Mouse (Mus musculus) hindbrain, postnatal 0 days (tissue): ENCODE measurements around the gene Dlgap1. TPM values are rescaled to one million over a fixed set of nuclear protein-coding genes. Genes with fewer than 3 reads are reported as not detected.

Experiments used
- ATAC-seq: fragments of 200-750 bp; cut with Nextera tagmentation; 2 replicates; pipeline ENCODE4 v1.8.0; 2017; ENCODE audit warnings: mild to moderate bottlenecking, moderate TSS enrichment, moderate library complexity
- DNase-seq: peaks from one replicate; pipeline ENCODE4 v3.0.0-alpha.2; 2015; ENCODE audit warnings: low spot score
- H3K27ac ChIP-seq: fragments of 300-500 bp; sonication (generic); 2 replicates; pipeline ENCODE4 v1.5.1; 2014; ENCODE audit warnings: mild to moderate bottlenecking
- H3K27me3 ChIP-seq: fragments of 300-500 bp; sonication (generic); 2 replicates; pipeline ENCODE4 v1.6.1; 2014; ENCODE audit warnings: low read length, mixed read lengths; ENCODE audit not compliant: insufficient read depth
- H3K36me3 ChIP-seq: fragments of 300-500 bp; sonication (generic); 2 replicates; pipeline ENCODE4 v1.6.1; 2014; ENCODE audit warnings: low read length, mixed read lengths; ENCODE audit not compliant: insufficient read depth
- H3K4me1 ChIP-seq: fragments of 300-500 bp; sonication (generic); 2 replicates; pipeline ENCODE4 v1.6.1; 2014; ENCODE audit warnings: antibody characterized with exemption, low read length, mixed read lengths; ENCODE audit not compliant: insufficient read depth
- H3K4me2 ChIP-seq: fragments of 300-500 bp; sonication (generic); 2 replicates; pipeline ENCODE4 v1.6.1; 2014; ENCODE audit warnings: low read depth, mild to moderate bottlenecking, low read length, moderate library complexity, mixed read lengths
- H3K4me3 ChIP-seq: fragments of 300-500 bp; sonication (generic); 2 replicates; pipeline ENCODE4 v1.5.1; 2014; ENCODE audit warnings: low read length
- H3K9ac ChIP-seq: fragments of 300-500 bp; sonication (generic); replicated peaks from 2 replicates; pipeline ENCODE4 v1.6.1; 2014; ENCODE audit warnings: mild to moderate bottlenecking, low read length, moderate library complexity, mixed read lengths
- H3K9me3 ChIP-seq: fragments of 300-500 bp; sonication (generic); 2 replicates; pipeline ENCODE4 v1.6.1; 2016; ENCODE audit warnings: low read length, mixed read lengths
- CTCF ChIP-seq: IDR thresholded peaks from 2 replicates; pipeline ENCODE4 v1.5.1; 2016; ENCODE audit warnings: antibody characterized with exemption, control low read depth, low read depth
- WGBS: fragments of 180-500 bp; shearing (Covaris S2); extraction: QIAGEN DNeasy Blood & Tissue Kit; methylation state at CpG from one replicate; pipeline ENCODE4 v1.1.7; 2014; 5-methylcytosine and 5-hydroxymethylcytosine counted together
- polyA plus RNA-seq: library from polyadenylated mRNA; unstranded; fragments of >200 nt; fragmentation: Nextera tagmentation; extraction: Ambion mirVana; gene quantifications from 2 replicates; pipeline ENCODE4 v1.2.1, GENCODE M21; 2015
- total RNA-seq: library from RNA; depleted of rRNA; stranded (reverse); fragments of >200 nt; gene quantifications from 2 replicates; pipeline ENCODE4 v1.2.3, GENCODE M21; 2014

The Dlgap1 gene
- total and polyA plus RNA-seq, 2 experiments from 2014 or later, result 33.8 to 117 TPM

DNA sequence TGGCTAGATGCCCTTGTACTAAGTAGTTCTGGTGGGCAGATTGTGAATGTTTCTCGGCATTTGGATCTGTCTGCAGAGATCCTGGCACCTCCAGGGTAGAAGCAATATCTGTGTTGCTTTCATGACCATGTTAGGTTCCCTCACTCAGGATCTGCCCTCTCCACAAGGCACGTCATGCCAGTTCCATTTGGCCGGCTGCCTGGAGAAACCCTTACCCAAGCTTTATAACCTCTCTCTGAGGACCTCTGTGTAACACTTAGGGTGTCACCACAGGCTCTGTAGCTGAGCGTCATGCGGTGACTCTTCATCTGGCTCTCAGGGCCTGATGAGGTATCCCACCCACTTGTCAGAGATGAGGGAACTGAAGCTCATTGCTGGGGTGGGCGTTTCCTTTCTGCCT is 353.1 kb downstream of the Dlgap1 start:
- 88% methylated on average over 6 of the region's 6 CpGs for WGBS

DNA sequence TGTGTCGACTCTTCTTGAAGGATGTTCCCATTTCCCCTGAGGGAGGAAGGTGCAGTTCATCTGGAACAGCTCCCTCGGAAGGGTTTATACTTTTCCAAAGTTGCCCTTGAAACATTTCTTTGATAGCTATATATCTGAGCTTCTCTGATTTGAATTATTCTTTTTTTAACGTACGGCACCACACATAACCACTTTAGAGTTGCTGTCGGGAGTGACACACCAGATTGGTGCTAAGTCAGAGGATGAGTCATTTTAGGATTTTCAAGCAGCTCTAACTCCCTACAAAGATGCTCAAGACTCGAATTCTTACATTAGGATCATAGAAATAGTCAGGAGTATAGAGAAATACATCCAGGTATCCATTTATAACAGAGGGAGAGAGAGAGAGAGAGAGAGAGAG is 364.6 kb downstream of the Dlgap1 start:
- H3K9me3 ChIP-seq, result no peaks in the 10 kb centered on the region
- DNase-seq, result no peak
- 74% methylated on average over 6 of the region's 6 CpGs for WGBS
- no peak overlapping the region for H3K4me3 ChIP-seq
- H3K4me2 ChIP-seq, result no peak overlapping the region
- TF ChIP-seq CTCF, result no peak
- H3K27me3 ChIP-seq, result no peaks in the 10 kb centered on the region
- ATAC-seq, result no peak
- no peaks in the 10 kb centered on the region for H3K36me3 ChIP-seq
- H3K27ac ChIP-seq, result no peak overlapping the region
- no peaks in the 10 kb centered on the region for H3K4me1 ChIP-seq
- H3K9ac ChIP-seq, result no peak overlapping the region

More for the DNA sequence above, 353.1 kb downstream of the Dlgap1 start:
- Histone ChIP-seq H3K36me3 (no peaks in the 10 kb centered on the region), H3K9me3 (no peaks in the 10 kb centered on the region), H3K9ac (no peak overlapping the region), H3K4me3 (no peak overlapping the region), H3K4me2 (no peak overlapping the region), H3K27ac (no peak overlapping the region), H3K27me3 (no peaks in the 10 kb centered on the region), H3K4me1 (no peaks in the 10 kb centered on the region)
- DNase-seq (no peak), ATAC-seq (no peak)
- TF ChIP-seq CTCF, result no peak

DNA sequence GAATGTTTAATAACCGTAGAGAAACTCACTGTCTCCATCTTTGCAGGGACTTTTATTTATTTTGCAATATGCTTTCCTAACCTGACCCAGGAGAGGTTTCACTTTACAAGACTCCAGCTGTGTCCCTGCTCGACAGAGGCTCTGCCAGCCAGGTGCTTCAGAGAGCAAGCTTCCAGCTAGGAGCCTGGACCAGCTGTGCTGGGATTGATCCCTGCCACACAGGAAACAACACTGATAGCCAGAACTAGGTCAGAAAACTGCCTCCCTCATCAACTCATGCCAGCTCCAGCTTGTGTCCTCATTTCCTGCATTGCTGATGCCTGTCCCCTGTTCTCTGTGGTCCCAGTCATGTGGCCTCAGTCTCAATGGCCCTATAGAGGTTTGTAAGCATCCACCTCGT is 365.3 kb downstream of the Dlgap1 start:
- Histone ChIP-seq H3K27ac (peak overlapping the region; percentile 15; the same call in 1 of the 2 replicates), H3K4me2 (no peak overlapping the region), H3K36me3 (no peaks in the 10 kb centered on the region), H3K9ac (no peak overlapping the region), H3K27me3 (no peaks in the 10 kb centered on the region), H3K4me1 (no peaks in the 10 kb centered on the region), H3K4me3 (no peak overlapping the region), H3K9me3 (no peaks in the 10 kb centered on the region)
- WGBS, result 40% methylated on average over 3 of the region's 3 CpGs
- peak; percentile 53; the same call in 1 of the 2 replicates for ATAC-seq
- DNase-seq, result peak; percentile 16
- no peak for TF ChIP-seq CTCF

DNA sequence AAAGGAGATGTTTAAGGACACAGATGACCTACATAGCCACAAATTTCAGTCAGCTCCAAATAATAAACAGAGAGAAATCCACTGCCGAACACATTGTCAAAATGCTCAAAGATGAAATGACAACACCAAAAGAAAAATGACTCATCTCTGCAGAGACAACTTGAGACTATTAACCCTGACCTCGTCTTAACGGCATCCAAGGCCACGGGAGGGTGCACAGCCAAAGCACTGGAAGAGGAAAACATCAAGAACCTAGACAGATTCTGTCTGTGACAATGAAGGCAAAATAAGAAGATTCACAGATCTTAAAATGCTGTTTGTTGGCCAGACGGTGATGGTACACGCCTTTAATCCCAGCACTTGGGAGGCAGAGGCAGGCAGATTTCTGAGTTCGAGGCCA is 370.9 kb downstream of the Dlgap1 start:
- 92% methylated on average over 7 of the region's 7 CpGs for WGBS
- H3K4me1 ChIP-seq, result 0 out of 2 replicates have a peak, but pooled peaks cover 2% of the 10 kb centered on the region
- no peak overlapping the region for H3K4me3 ChIP-seq
- no peak for ATAC-seq
- no peaks in the 10 kb centered on the region for H3K9me3 ChIP-seq
- H3K36me3 ChIP-seq, result no peaks in the 10 kb centered on the region
- H3K9ac ChIP-seq, result no peak overlapping the region
- H3K27ac ChIP-seq, result no peak overlapping the region
- no peak for DNase-seq
- TF ChIP-seq CTCF, result no peak
- no peak overlapping the region for H3K4me2 ChIP-seq
- H3K27me3 ChIP-seq, result no peaks in the 10 kb centered on the region

DNA sequence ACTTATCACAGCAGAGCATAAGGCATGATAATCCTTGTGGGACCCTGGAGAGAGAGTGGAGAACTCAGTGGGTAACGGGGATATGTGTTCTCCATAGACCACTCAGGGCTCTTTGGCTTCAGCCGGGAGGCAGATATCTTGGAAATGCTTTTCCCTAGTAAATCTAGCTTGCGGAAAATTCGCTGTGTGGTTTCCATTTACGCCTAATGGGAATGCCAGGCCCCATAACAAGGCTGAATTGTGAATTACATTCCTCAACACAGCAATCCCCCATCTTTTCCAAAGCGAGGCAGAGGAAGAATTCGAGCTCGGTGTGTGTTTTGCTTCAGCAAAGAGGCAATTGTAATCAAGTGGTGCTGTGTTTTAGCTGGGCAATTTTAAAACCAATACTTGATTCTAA is 372.4 kb downstream of the Dlgap1 start:
- Histone ChIP-seq H3K36me3 (no peaks in the 10 kb centered on the region), H3K9ac (no peak overlapping the region), H3K4me2 (no peak overlapping the region), H3K4me1 (0 out of 2 replicates have a peak, but pooled peaks cover 2% of the 10 kb centered on the region), H3K27me3 (no peaks in the 10 kb centered on the region), H3K27ac (no peak overlapping the region), H3K9me3 (no peaks in the 10 kb centered on the region), H3K4me3 (no peak overlapping the region)
- TF ChIP-seq CTCF, result no peak
- no peak for ATAC-seq
- 66% methylated on average over 8 of the region's 8 CpGs for WGBS
- DNase-seq, result peak; percentile 6

DNA sequence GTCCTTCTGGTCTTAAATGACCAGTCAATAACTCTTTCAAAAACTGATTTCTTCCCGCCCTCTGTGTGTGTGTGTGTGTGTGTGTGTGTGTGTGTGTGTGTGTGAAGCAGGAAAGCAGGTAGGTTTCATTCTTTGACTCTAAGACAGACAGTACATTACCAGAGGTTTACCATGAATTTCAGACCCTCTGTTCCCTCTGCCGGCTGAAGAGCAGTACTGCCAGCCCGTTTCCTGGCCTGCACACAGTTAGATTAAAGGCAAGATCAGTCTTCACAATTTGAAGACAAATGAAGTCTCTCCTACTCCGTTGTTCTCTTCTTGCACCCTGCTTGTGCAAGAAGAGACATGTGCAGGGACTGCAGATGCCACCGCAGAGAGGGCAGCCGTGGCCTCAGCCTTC is 373.0 kb downstream of the Dlgap1 start:
- no peak overlapping the region for H3K4me3 ChIP-seq
- WGBS, result 68% methylated on average over 6 of the region's 6 CpGs
- TF ChIP-seq CTCF, result peak; percentile 75
- no peaks in the 10 kb centered on the region for H3K27me3 ChIP-seq
- no peaks in the 10 kb centered on the region for H3K9me3 ChIP-seq
- H3K4me1 ChIP-seq, result 0 out of 2 replicates have a peak, but pooled peaks cover 2% of the 10 kb centered on the region
- ATAC-seq (peak; percentile 76), DNase-seq (peak; percentile 66)
- H3K9ac ChIP-seq, result no peak overlapping the region
- no peaks in the 10 kb centered on the region for H3K36me3 ChIP-seq
- H3K4me2 ChIP-seq, result no peak overlapping the region
- no peak overlapping the region for H3K27ac ChIP-seq

DNA sequence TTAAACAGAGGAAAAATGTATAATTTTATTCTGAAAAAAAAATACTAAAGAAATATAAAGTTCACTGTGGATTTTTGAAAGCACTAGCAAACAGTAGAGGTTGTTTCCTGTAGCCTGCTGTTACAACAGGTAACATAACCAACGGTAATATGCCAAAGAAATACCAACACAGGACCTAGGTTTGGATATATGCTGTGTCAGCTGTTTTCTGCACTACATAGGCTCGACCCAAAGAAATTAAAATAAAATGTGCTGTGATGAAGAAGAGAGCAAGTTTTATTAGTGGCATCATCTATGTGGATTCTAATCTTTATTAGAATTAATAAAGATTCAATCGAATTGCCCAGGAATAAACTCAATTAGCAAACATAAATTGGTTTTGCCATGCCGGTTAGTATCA is 378.5 kb downstream of the Dlgap1 start:
- no peaks in the 10 kb centered on the region for H3K27me3 ChIP-seq
- no peaks in the 10 kb centered on the region for H3K36me3 ChIP-seq
- WGBS, result 79% methylated on average over 4 of the region's 4 CpGs
- H3K9ac ChIP-seq, result no peak overlapping the region
- no peak overlapping the region for H3K4me2 ChIP-seq
- H3K4me3 ChIP-seq, result no peak overlapping the region
- TF ChIP-seq CTCF, result no peak
- no peak overlapping the region for H3K27ac ChIP-seq
- DNase-seq, result no peak
- H3K9me3 ChIP-seq, result no peaks in the 10 kb centered on the region
- no peaks in the 10 kb centered on the region for H3K4me1 ChIP-seq
- no peak for ATAC-seq
